Mouse (Mus musculus): ENCODE results near the gene Gm15013.
"Not testable (repeated sequence)": the region's sequence is repeated elsewhere in the genome, so short reads cannot be mapped to it uniquely, and the experiment has no call there.

Gene Gm15013

GRCm38 (mm10) chrX:139714381-139714780 lies at the start of gene Gm15013:
Gene Gm15013 (minus strand): TSS chrX:139714481.
- DNase-seq (ENCODE audit: low spot score), result no peak

- DNase-seq (ENCODE audit: low spot score), result no peak
Measured at GRCm38 (mm10) chrX:139762546-139762945, 48.3 kb upstream of the Gm15013 start.

GRCm38 (mm10) chrX:139758634-139759033 lies 44.4 kb upstream of the Gm15013 start:
- not testable (repeated sequence) for DNase-seq (ENCODE audit: low spot score)

GRCm38 (mm10) chrX:139751855-139752254 lies 37.6 kb upstream of the Gm15013 start:
- no peak for DNase-seq (ENCODE audit: low spot score)

- DNase-seq (ENCODE audit: low spot score), result no peak
Measured at GRCm38 (mm10) chrX:139737066-139737465, 22.8 kb upstream of the Gm15013 start.

- DNase-seq (ENCODE audit: low spot score), result no peak
Measured at GRCm38 (mm10) chrX:139730541-139730940, 16.3 kb upstream of the Gm15013 start.

- no peak for DNase-seq (ENCODE audit: low spot score)
Measured at GRCm38 (mm10) chrX:139722350-139722749, 8.1 kb upstream of the Gm15013 start.

GRCm38 (mm10) chrX:139684775-139685695 lies 29.2 kb downstream of the Gm15013 start, which contains the start of gene Tbc1d8b:
Gene Tbc1d8b (plus strand): TSS chrX:139684996.
- DNase-seq (ENCODE audit: low spot score), result peak; percentile 40

GRCm38 (mm10) chrX:139684410-139684774 lies 29.9 kb downstream of the Gm15013 start:
- no peak for DNase-seq (ENCODE audit: low spot score)

GRCm38 (mm10) chrX:139665829-139666228 lies 48.5 kb downstream of the Gm15013 start:
- DNase-seq (ENCODE audit: low spot score), result no peak

All from spleen, adult 12 weeks (tissue).